Mouse (Mus musculus) mesoderm, embryonic 11.5 days (tissue): ENCODE measurements around the gene P2rx7.

Source experiments
- DNase-seq: peaks from one replicate; pipeline ENCODE4 v3.0.0-alpha.2; 2012; ENCODE audit warnings: low read depth, low spot score

The P2rx7 gene

GRCm38 (mm10) chr5:122730776-122731175 is 87.1 kb downstream of the P2rx7 start:
- no peak for DNase-seq

GRCm38 (mm10) chr5:122731321-122731720 is 87.6 kb downstream of the P2rx7 start:
- peak; percentile 48 for DNase-seq

DNA sequence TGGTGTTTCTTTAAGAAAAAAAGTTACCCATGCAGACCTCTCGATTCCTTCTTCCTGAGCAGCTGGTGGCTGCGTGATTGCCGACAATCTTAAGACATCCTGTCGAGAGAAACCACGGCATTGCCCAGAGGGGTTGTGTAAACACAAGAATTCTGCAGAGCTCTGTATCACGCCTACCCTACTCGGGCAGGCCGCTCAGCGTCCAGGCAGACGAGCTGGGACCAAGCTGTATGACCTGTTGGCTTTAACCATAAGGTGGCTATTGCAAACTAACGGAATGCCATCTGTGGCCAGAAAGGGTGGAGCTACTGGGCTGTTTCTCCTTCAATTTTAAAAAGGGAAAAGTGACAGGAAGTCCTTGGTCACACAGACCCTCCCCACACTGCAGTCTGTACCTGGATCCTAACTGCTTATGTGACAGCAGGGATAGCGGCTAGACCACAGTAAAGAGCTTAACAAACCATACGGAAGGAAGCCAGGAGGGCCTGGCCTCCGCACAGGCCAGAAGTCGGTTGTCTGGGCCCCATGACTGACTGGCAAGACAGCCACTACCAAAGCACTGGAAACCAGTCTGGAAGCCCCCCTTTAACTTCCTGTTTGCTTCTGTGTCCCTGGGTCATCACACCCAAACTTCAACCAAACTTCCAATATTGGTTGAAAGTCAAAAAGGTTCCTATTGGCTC is 88.4 kb downstream of the P2rx7 start:
- peak; percentile 29 for DNase-seq

GRCm38 (mm10) chr5:122733881-122734280 is 90.2 kb downstream of the P2rx7 start:
- no peak for DNase-seq

- DNase-seq: no peak
These were observed 92.1 kb downstream of the P2rx7 start for GRCm38 (mm10) chr5:122735853-122736252.

DNA sequence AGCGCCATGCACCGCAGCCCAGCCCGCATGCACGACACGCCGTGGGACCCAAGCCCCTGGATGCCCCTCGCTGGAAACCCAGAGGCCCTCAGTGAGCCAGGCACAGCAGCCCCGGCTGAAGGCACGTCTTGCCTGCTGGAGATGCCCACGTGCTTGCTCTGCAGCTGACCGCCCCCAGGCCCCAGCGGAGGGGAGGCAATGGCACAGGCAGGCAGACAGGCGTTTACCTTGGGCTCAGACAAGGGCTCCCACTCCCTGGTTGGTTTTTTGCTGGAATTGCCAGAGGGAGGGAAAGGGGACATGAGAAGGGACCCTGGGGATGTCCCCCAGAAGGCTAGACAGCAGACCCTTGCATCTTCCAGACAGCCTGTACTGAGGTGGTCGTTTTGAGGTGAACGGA is 93.0 kb downstream of the P2rx7 start:
- no peak for DNase-seq
